Mouse (Mus musculus) heart, postnatal 0 days (tissue): ENCODE results near the gene Mamdc4.

ENCODE experiments used
- CTCF ChIP-seq: IDR thresholded peaks from 2 replicates; pipeline ENCODE4 v1.5.1; 2016; ENCODE audit warnings: antibody characterized with exemption, control low read depth, low read depth
- EP300 ChIP-seq: IDR thresholded peaks from 2 replicates; pipeline ENCODE4 v1.6.1; 2016; ENCODE audit warnings: antibody characterized with exemption, low read depth

GRCm38 (mm10) chr2:25583120-25583481 is 8.5 kb upstream of the Mamdc4 start:
- TF ChIP-seq CTCF, result no peak
- TF ChIP-seq EP300, result no peak
